Mouse (Mus musculus) E14TG2a.4 (cell line): ENCODE results near the gene Foxp1.

ENCODE experiments used
- CTCF ChIP-seq: conservative IDR thresholded peaks from 2 replicates; pipeline ENCODE4 v1.5.1; 2014; ENCODE audit warnings: low read length
- NANOG ChIP-seq: IDR thresholded peaks from 2 replicates; pipeline ENCODE4 v1.6.1; 2014; ENCODE audit warnings: borderline replicate concordance, low read length, mixed read lengths
- POU5F1 ChIP-seq: IDR thresholded peaks from 2 replicates; pipeline ENCODE4 v1.6.1; 2014; ENCODE audit warnings: low read length, borderline replicate concordance

DNA sequence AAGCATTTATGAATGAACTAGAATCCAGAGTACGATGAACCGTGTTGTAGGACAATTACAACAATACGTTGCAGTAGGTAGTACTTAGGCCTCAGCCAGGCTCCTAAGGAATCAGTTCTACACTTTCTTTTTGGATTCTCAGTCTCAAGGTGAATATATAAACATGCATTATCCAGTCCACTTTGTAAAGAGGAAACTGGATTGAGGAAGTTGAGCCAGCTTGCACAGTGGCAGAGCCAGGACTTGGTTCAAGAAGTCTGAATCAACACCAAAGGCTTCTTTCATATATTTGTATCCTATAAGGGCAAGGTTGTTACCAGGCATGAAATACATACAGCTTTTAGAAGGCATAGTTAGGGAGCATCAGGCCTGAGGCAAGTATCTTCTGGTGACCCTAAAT is 178.2 kb downstream of the Foxp1 start:
- TF ChIP-seq POU5F1 (no peak), CTCF (no peak), NANOG (no peak)
